Mouse (Mus musculus): ENCODE results near the gene Elk3.

GRCm38 (mm10) chr10:93356122-93356521, 45.2 kb upstream of the Elk3 start:
- TF ChIP-seq POLR2A (IDR thresholded peaks at IDR 0.05; ENCODE audit: low read depth, low read length) (no peak), CTCF (IDR thresholded peaks at IDR 0.05; ENCODE audit: borderline replicate concordance, insufficient read depth, low read length) (no peak)
